Mouse (Mus musculus) left cerebral cortex, adult 2 months (tissue): ENCODE measurements around the gene Syf2. TPM values are rescaled to one million over a fixed set of nuclear protein-coding genes. Genes with fewer than 3 reads are reported as not detected.

Source experiments
- DNase-seq, 2 experiments: peaks; one replicate each; pipeline ENCODE4 v3.0.0; 2021 to 2022; ENCODE audit warnings: low spot score in 2 of 2, mixed read lengths in 1 of 2; ENCODE audit errors: extremely low spot score in 1 of 2
- H3K27ac ChIP-seq: fragments of 200-600 bp; 2 replicates; pipeline ENCODE4 v1.8.1; 2022
- H3K4me3 ChIP-seq: fragments of 200-600 bp; 2 replicates; pipeline ENCODE4 v1.8.1; 2022
- CTCF ChIP-seq: fragments of 200-600 bp; IDR thresholded peaks from 2 replicates; pipeline ENCODE4 v1.8.1; 2022; ENCODE audit warnings: antibody characterized with exemption, mild to moderate bottlenecking, moderate library complexity
- intact Hi-C: fragments of 180-260 bp; cut with DNase I; formaldehyde crosslinking; loops from one replicate; pipeline ENCODE4 v1.15.1; 2025
- total RNA-seq, 2 experiments: library from RNA; stranded (reverse); gene quantifications; 2 replicates each; pipeline ENCODE4 v1.2.3; 2021

Syf2 gene
- total RNA-seq, 2 experiments from 2014 or later: 53.9 to 58.7 TPM

- Histone ChIP-seq H3K4me3 (no peak overlapping the region), H3K27ac (no peak overlapping the region)
- DNase-seq: no peak
- no peak; the same call in 1 of the 2 replicates for TF ChIP-seq CTCF
- intact Hi-C loops: no loop called here
Observed at GRCm38 (mm10) chr4:134950518-134951091, 19.9 kb downstream of the Syf2 start.

DNA sequence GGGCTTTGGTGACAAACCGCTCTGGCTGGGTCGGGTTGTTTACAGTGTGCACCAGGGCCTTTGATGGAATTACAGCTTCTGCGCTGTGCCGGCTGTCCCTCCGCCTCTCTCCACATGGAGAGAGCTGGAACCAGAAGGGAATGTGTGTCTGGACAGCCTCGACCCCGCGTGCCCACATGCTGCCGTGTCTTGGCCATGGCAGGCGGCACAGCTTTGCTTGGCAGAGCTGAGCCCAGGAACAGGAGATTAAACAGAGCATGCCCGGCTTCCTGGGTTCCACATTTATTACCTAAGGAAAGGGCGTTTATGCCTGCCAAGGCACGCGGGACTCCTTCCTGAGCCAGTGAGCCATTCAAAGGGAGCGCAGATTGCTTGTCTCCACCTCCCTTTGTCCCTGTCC, 23.8 kb downstream of the Syf2 start:
- intact Hi-C loops: no loop called here

GRCm38 (mm10) chr4:134955196-134955595, 24.5 kb downstream of the Syf2 start:
- no peak overlapping the region for H3K27ac ChIP-seq
- intact Hi-C loops: no loop called here
- no peak for TF ChIP-seq CTCF
- no peak overlapping the region for H3K4me3 ChIP-seq
- DNase-seq: no peak

More for the DNA sequence above, 23.8 kb downstream of the Syf2 start:
- TF ChIP-seq CTCF: no peak
- no peak overlapping the region for H3K27ac ChIP-seq
- DNase-seq: no peak
- H3K4me3 ChIP-seq: no peak overlapping the region

GRCm38 (mm10) chr4:134955845-134956244, 25.1 kb downstream of the Syf2 start:
- Histone ChIP-seq H3K27ac (no peak overlapping the region), H3K4me3 (no peak overlapping the region)
- DNase-seq: no peak
- TF ChIP-seq CTCF: no peak
- intact Hi-C loops: no loop called here

- intact Hi-C loops: no loop called here
- TF ChIP-seq CTCF: peak; percentile 71
- Histone ChIP-seq H3K4me3 (no peak overlapping the region), H3K27ac (no peak overlapping the region)
- DNase-seq: peak; percentile 29 to 54
Observed at GRCm38 (mm10) chr4:134956328-134956727, 25.6 kb downstream of the Syf2 start.

- TF ChIP-seq CTCF: peak; percentile 44
- H3K4me3 ChIP-seq: no peak overlapping the region
- no peak overlapping the region for H3K27ac ChIP-seq
- intact Hi-C loops: no loop called here
- no peak for DNase-seq
Observed at GRCm38 (mm10) chr4:134963021-134963776, 32.5 kb downstream of the Syf2 start.

- no peak for TF ChIP-seq CTCF
- Histone ChIP-seq H3K27ac (no peak overlapping the region), H3K4me3 (no peak overlapping the region)
- DNase-seq: no peak
- intact Hi-C loops: no loop called here
Observed at GRCm38 (mm10) chr4:134967887-134968604, 37.3 kb downstream of the Syf2 start.

DNA sequence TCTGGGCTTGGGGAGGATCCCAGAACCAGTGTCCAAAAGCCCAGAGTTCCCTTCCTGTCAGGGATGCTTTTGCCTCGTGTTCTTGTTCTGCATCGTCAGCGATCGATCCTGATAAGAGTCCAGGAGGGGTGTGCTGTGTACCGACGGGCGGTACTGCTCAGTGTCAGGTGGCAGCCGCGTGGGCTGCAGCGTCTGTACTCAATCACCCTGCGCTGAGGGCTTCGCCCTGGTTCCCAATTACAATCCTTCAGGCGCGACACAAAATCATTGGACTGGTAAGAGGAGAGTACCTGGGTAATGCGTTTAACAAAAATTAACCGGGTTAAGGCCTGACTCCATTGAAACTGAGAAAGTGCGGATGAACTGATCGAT, 37.9 kb downstream of the Syf2 start:
- TF ChIP-seq CTCF: no peak
- H3K27ac ChIP-seq: no peak overlapping the region
- intact Hi-C loops: no loop called here

GRCm38 (mm10) chr4:134975261-134975928, 44.7 kb downstream of the Syf2 start:
- H3K27ac ChIP-seq: no peak overlapping the region
- H3K4me3 ChIP-seq: no peak overlapping the region
- peak; percentile 46 for TF ChIP-seq CTCF
- no peak for DNase-seq
- intact Hi-C loops: no loop called here

More for the DNA sequence above, 37.9 kb downstream of the Syf2 start:
- no peak overlapping the region for H3K4me3 ChIP-seq
- DNase-seq: no peak

DNA sequence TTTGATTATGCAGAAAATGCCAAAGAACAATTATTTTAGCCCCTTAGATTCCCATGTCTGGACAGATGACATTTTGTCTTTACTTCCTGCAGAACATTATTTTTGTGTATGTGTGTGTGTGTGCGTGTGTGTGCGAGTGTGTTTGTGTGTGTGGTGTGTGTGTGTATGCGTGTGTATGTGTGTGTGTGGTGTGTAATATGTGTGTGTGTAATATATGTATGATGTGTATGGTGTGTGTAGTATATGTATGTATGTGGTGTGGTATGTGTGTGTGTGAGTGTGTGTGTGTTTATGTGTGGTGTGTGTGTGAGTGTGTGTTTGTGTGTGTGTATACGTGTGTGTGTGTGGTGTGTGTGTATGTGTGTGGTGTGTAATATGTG, 45.2 kb downstream of the Syf2 start:
- Histone ChIP-seq H3K27ac (no peak overlapping the region), H3K4me3 (no peak overlapping the region)
- intact Hi-C loops: no loop called here
- DNase-seq: no peak
- TF ChIP-seq CTCF: no peak

- Histone ChIP-seq H3K4me3 (no peak overlapping the region), H3K27ac (no peak overlapping the region)
- intact Hi-C loops: no loop called here
- no peak for TF ChIP-seq CTCF
- DNase-seq: no peak
Observed at GRCm38 (mm10) chr4:134978930-134979329, 48.2 kb downstream of the Syf2 start.

DNA sequence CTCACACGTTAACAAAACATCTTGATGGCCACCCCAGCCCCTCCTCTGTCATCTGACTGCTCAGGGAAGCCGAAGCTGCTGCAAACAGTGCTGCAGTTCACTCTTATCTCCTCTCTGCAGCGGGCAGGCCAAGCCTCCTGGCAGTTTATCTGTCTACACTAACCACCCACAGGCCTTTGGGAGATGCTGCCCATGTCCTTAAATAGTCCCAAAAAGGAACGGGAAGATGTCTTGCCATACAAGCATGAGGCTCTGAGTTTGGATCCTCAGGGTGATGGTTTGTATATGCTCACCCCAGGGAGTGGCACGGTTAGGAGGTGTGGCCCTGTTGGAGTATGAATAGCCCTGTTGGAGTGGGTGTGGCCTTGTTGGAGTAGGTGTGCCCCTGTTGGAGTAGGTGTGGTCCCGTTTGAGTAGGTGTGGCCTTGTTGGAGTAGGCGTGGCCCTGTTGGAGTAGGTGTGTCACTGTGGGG, 51.3 kb downstream of the Syf2 start:
- no peak for TF ChIP-seq CTCF
- intact Hi-C loops: no loop called here
- H3K4me3 ChIP-seq: no peak overlapping the region
- DNase-seq: no peak
- no peak overlapping the region for H3K27ac ChIP-seq
